Mouse (Mus musculus): ENCODE measurements around the gene Rarb.

- TF ChIP-seq POLR2A (IDR thresholded peaks at IDR 0.05; ENCODE audit: insufficient read depth, low read depth, low read length): no peak
- TF ChIP-seq CTCF (IDR thresholded peaks at IDR 0.05; ENCODE audit: insufficient read depth, low read depth, low read length): no peak
Measured at GRCm38 (mm10) chr14:16738538-16738937, 80.4 kb downstream of the Rarb start.
